Mouse (Mus musculus) thymus, adult 2 months (tissue): ENCODE results near the gene Snx32.

Source experiments
- CTCF ChIP-seq: fragments of 200-500 bp; IDR thresholded peaks from 2 replicates; pipeline ENCODE4 v1.5.1; 2012; ENCODE audit warnings: mild to moderate bottlenecking, control low read depth, low read length, moderate library complexity, borderline replicate concordance; ENCODE audit not compliant: control insufficient read depth, poor library complexity, insufficient read depth; ENCODE audit errors: extremely low read depth
- POLR2A ChIP-seq: fragments of 200-500 bp; IDR thresholded peaks from 2 replicates; pipeline ENCODE4 v1.6.1; 2012; ENCODE audit warnings: mild to moderate bottlenecking, low read length, control low read depth, moderate library complexity; ENCODE audit not compliant: control insufficient read depth, poor library complexity, insufficient read depth; ENCODE audit errors: extremely low read depth

DNA sequence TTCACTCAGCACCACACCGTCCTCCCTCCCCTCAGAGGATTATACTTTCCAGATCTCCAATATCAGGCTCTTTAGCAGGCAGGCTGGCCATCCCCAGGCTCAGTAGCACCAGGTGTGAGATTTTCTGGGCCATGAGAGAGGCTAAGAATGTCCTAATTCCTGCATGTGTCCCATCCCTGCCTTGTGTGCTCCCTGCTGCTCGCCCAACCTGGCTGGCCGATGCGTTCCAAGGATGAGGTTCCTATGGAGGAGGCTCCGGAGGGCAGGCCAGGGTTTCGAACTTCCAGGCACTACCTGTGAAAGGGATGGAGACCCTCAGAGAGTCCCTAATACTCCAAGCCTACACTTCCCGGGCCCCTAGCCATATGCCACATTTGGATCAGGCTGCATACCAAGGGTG, 24.5 kb downstream of the Snx32 start:
- TF ChIP-seq POLR2A, result no peak
- TF ChIP-seq CTCF, result no peak
